Mouse (Mus musculus) myocyte (in vitro differentiated cells): ENCODE data around the gene Rffl.

ENCODE experiments used
- CEBPB ChIP-seq: IDR thresholded peaks from 2 replicates; pipeline ENCODE4 v1.6.1; 2011; ENCODE audit warnings: mild to moderate bottlenecking, moderate library complexity; ENCODE audit not compliant: poor library complexity, insufficient read depth, severe bottlenecking
- E2F4 ChIP-seq: IDR thresholded peaks from one replicate; pipeline ENCODE4 v1.6.1; 2011; ENCODE audit warnings: mild to moderate bottlenecking, control low read depth, moderate library complexity; ENCODE audit not compliant: insufficient read depth
- MAX ChIP-seq: IDR thresholded peaks from one replicate; pipeline ENCODE4 v1.6.1; 2011; ENCODE audit warnings: low read depth, mild to moderate bottlenecking, control low read depth
- MYOD1 ChIP-seq, 3 experiments: IDR thresholded peaks; one replicate each; pipeline ENCODE4 v1.6.1; 2011; ENCODE audit warnings: control low read depth in 2 of 3, low read depth in 2 of 3, mild to moderate bottlenecking in 2 of 3, moderate library complexity in 1 of 3; ENCODE audit not compliant: insufficient read length in 2 of 3, control insufficient read depth in 1 of 3
- POLR2A ChIP-seq: IDR thresholded peaks from one replicate; pipeline ENCODE4 v1.6.1; 2011; ENCODE audit warnings: low read depth, mild to moderate bottlenecking, control low read depth, moderate library complexity; ENCODE audit not compliant: insufficient read length

DNA sequence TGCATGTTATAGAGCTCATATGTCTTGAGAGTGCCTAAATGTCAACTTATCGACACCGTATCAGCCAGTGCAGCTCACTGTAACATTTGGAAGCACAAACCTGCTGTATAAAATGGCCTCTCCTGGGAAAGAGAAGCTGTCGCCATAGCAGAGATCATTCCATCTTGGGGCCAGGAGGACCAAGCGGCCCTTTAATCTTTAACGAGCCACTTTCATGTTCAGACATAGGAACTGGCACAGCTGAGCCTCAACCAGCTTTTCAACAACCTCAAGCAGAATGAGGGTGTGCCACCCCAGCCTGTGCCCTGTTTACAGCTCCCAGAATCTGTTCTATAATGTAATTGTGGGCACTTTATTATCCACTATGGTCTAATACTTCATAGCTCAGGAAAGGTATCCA lies 20.8 kb downstream of the Rffl start:
- TF ChIP-seq MYOD1 (IDR thresholded peaks at IDR 0.05; ENCODE audit: control insufficient read depth in 1 of 3, insufficient read length in 2 of 3, low read depth in 2 of 3), result no peak
- TF ChIP-seq MAX, result no peak
- no peak for TF ChIP-seq POLR2A
- no peak for TF ChIP-seq CEBPB
- no peak for TF ChIP-seq E2F4
